Mouse (Mus musculus) heart, embryonic 15.5 days (tissue): ENCODE data around the gene Ackr2. TPM values are rescaled to one million over a fixed set of nuclear protein-coding genes. Genes with fewer than 3 reads are reported as not detected.

Source experiments
- ATAC-seq: fragments of 200-750 bp; cut with Nextera tagmentation; replicated peaks from 2 replicates; pipeline ENCODE4 v1.8.0; 2017; ENCODE audit warnings: low read depth, moderate TSS enrichment; ENCODE audit not compliant: insufficient number of reproducible peaks, insufficient read depth, low FRiP score
- H3K27ac ChIP-seq: fragments of 300-500 bp; sonication (generic); 2 replicates; pipeline ENCODE4 v1.5.1; 2015; ENCODE audit warnings: mild to moderate bottlenecking, inconsistent platforms
- H3K27me3 ChIP-seq: fragments of 300-500 bp; sonication (generic); 2 replicates; pipeline ENCODE4 v1.6.1; 2015; ENCODE audit warnings: inconsistent platforms
- H3K36me3 ChIP-seq: fragments of 300-500 bp; sonication (generic); 2 replicates; pipeline ENCODE4 v1.6.1; 2015; ENCODE audit warnings: mild to moderate bottlenecking, inconsistent platforms
- H3K4me1 ChIP-seq: fragments of 300-500 bp; sonication (generic); replicated peaks from 2 replicates; pipeline ENCODE4 v1.6.1; 2015; ENCODE audit warnings: inconsistent platforms
- H3K4me2 ChIP-seq: fragments of 300-500 bp; sonication (generic); 2 replicates; pipeline ENCODE4 v1.6.1; 2015; ENCODE audit warnings: inconsistent platforms, mild to moderate bottlenecking, moderate library complexity
- H3K4me3 ChIP-seq: fragments of 300-500 bp; sonication (generic); 2 replicates; pipeline ENCODE4 v1.5.1; 2015; ENCODE audit warnings: mild to moderate bottlenecking, inconsistent platforms
- H3K9ac ChIP-seq: fragments of 300-500 bp; sonication (generic); 2 replicates; pipeline ENCODE4 v1.6.1; 2015; ENCODE audit warnings: mild to moderate bottlenecking, inconsistent platforms
- H3K9me3 ChIP-seq: fragments of 300-500 bp; sonication (generic); replicated peaks from 2 replicates; pipeline ENCODE4 v1.6.1; 2016; ENCODE audit warnings: inconsistent platforms
- WGBS: fragments of 180-500 bp; shearing (Covaris S2); methylation state at CpG from one replicate; pipeline ENCODE4 v1.1.7; 2015; ENCODE audit warnings: mixed read lengths; 5-methylcytosine and 5-hydroxymethylcytosine counted together
- polyA plus RNA-seq: library from polyadenylated mRNA; unstranded; fragments of >200 nt; fragmentation: Nextera tagmentation; extraction: Ambion mirVana; gene quantifications from 2 replicates; pipeline ENCODE4 v1.2.1, GENCODE M21; 2015

Gene Ackr2
- polyA plus RNA-seq, 1 experiment from 2014 or later, result 2.0 TPM

DNA sequence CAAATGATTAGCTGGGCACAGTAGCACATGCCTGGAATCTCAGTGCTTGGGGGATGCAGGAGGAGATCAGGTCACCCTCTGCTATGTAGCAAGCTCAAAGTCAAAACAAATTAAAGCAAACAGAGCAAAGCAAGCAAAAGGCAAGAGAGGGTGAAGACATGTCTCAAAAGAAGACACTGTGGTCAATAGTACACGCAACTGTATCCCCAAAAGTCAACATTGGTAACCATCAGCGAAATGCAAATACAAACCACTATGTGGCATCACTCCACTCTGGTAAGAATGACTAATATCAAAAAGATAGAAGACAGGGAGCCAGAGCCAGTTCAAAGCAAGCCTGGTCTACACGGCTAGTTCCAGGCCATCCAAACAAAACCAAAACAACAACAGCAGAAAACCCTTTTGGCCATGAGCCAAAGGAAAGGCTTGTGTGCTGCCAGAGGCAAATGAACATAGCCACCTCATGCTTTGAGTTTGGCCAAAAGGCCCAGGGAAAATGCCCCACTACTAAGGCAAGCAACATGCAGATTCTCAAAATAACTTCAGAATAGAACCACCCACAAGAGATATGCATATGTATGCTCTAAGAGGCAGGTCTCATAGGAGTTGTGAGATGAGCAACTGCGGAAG, 7.5 kb downstream of the Ackr2 start:
- Histone ChIP-seq H3K4me2 (no peak overlapping the region), H3K9ac (no peak overlapping the region), H3K4me1 (no peaks in the 10 kb centered on the region; the same call in 1 of the 2 replicates), H3K36me3 (no peaks in the 10 kb centered on the region), H3K27ac (no peak overlapping the region), H3K27me3 (no peaks in the 10 kb centered on the region), H3K9me3 (no peaks in the 10 kb centered on the region), H3K4me3 (no peak overlapping the region)
- ATAC-seq, result no peak
- WGBS, result 75% methylated on average over 4 of the region's 4 CpGs

DNA sequence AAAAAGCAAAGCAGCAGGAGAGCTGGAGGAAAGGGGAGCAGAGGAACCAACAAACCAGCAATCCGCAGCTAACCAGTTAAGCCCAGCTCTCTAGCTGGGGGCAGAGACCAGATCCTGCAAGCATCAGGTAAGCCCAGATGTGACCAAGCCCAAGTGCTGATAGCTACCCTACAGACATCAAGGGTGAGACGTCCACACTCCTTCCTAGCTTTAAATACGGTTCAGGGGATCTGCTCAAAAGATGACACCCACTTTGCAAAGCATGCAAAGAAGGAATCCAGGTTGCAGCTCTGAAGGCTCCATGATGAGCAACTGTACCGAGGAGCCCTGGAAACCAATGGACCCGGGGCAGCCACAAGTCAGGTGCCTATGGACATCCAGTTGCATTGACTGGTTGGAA, 8.3 kb downstream of the Ackr2 start:
- Histone ChIP-seq H3K27ac (no peak overlapping the region), H3K4me1 (no peaks in the 10 kb centered on the region; the same call in 1 of the 2 replicates), H3K4me3 (no peak overlapping the region), H3K36me3 (no peaks in the 10 kb centered on the region), H3K9me3 (no peaks in the 10 kb centered on the region), H3K27me3 (no peaks in the 10 kb centered on the region), H3K9ac (no peak overlapping the region), H3K4me2 (no peak overlapping the region)
- WGBS, result 75% methylated on average over 5 of the region's 5 CpGs
- ATAC-seq, result no peak

DNA sequence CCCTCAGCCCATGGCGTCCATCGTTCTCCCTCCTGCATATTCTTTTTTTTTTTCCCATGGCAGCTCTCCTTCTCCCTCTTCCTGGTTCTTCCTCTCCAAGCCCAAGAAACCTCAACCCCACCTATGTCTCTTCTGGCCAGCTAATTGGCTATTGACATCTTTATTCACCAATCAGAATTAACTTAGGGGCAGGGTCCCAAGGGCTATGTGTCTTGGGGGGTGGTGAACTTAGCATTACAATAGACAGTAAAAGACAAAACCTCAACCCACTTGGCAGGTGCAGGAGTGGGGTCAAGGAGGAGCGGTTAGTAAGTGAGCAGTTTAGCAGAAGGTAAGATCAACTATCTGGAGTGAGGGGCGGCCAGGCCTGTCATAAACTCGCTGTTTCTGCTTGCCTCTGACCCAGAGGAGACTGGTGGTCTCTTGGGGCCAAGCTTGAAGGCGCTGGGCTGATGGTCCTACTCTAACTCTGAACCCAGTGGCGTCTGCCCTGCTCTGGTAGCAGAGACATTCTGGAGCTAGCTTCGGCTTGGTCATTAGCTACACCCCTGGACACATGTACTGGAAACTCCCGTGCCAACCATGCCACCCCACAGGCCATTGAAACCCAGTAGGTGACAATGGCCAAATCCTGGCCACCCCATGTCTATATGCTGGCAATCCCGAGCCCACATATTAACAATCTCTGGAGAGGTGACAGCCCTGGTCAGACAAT, 9.4 kb downstream of the Ackr2 start:
- Histone ChIP-seq H3K4me3 (no peak overlapping the region), H3K27me3 (no peaks in the 10 kb centered on the region), H3K4me2 (no peak overlapping the region), H3K36me3 (no peaks in the 10 kb centered on the region), H3K9ac (no peak overlapping the region), H3K27ac (no peak overlapping the region), H3K4me1 (no peaks in the 10 kb centered on the region; the same call in 1 of the 2 replicates), H3K9me3 (no peaks in the 10 kb centered on the region)
- ATAC-seq, result no peak
- WGBS, result 76% methylated on average over 10 of the region's 10 CpGs

DNA sequence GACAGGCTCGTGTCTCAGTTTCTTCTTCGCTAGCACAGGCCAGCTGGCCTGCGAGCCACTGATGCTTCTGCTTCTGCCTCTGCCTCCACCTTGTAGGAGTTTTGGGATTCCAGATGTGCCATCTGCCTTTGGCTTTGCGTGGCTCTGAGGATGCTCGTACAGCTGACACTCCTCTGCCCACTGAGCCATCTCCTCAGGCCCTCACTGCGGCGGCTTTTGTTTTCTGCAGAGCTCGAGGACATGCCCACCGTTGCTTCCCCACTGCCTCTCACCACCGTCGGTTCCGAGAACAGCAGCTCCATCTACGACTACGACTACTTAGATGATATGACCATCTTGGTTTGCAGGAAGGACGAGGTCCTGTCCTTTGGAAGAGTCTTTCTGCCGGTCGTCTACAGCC, 10.2 kb downstream of the Ackr2 start:
- no peaks in the 10 kb centered on the region for H3K36me3 ChIP-seq
- no peaks in the 10 kb centered on the region for H3K27me3 ChIP-seq
- H3K4me2 ChIP-seq, result no peak overlapping the region
- H3K4me1 ChIP-seq, result no peaks in the 10 kb centered on the region; the same call in 1 of the 2 replicates
- H3K9me3 ChIP-seq, result no peaks in the 10 kb centered on the region
- ATAC-seq, result no peak
- no peak overlapping the region for H3K27ac ChIP-seq
- 91% methylated on average over 17 of the region's 17 CpGs for WGBS
- no peak overlapping the region for H3K9ac ChIP-seq
- H3K4me3 ChIP-seq, result no peak overlapping the region

DNA sequence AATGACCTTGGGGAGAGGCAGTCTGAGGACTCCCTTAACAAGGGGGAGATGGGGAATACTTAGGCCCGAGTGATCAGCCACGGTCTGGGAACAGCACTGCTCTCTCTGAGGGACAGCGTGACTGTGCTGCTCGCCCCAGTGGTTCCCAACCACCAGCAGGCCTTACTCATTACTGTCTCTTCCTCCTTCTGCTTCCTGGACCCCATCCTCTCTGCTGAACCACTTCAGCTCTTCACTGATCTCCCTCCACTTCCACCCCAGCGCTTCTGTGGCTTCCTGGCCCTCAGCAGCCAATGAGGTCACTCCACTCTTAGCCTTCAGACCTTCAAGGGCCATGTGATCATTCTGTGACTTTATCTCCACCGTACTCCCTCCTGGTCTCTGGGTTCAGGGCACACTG, 11.5 kb downstream of the Ackr2 start:
- no peak overlapping the region for H3K27ac ChIP-seq
- H3K9ac ChIP-seq, result no peak overlapping the region
- no peak overlapping the region for H3K4me2 ChIP-seq
- H3K4me1 ChIP-seq, result no peaks in the 10 kb centered on the region; the same call in 1 of the 2 replicates
- no peak for ATAC-seq
- H3K36me3 ChIP-seq, result no peaks in the 10 kb centered on the region
- no peak overlapping the region for H3K4me3 ChIP-seq
- 58% methylated on average over 6 of the region's 6 CpGs for WGBS
- H3K27me3 ChIP-seq, result no peaks in the 10 kb centered on the region
- no peaks in the 10 kb centered on the region for H3K9me3 ChIP-seq

DNA sequence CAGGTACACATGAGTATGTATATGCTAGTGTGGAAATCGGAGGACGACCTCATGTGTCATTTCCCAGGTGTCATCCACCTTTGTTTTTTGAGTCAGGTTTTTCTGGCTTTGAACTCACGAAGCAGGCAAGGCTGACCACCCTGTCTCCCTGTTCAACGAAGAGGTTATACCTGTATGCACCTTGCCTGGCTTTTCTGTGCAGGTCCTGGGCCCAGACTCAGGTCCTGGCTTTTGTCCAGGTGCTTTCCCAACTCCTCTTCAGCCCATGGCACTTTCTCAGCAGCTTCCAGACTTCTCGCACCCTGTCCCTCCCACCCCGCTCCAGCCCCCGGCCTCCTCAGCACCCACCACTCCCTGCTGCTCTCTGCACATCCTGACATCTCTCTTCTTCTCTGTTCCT, 13.0 kb downstream of the Ackr2 start:
- Histone ChIP-seq H3K36me3 (no peaks in the 10 kb centered on the region), H3K4me3 (no peak overlapping the region), H3K4me1 (no peaks in the 10 kb centered on the region; the same call in 1 of the 2 replicates), H3K4me2 (no peak overlapping the region), H3K9me3 (no peaks in the 10 kb centered on the region), H3K9ac (no peak overlapping the region), H3K27ac (no peak overlapping the region), H3K27me3 (no peaks in the 10 kb centered on the region)
- WGBS, result 91% methylated on average over 7 of the region's 7 CpGs
- no peak for ATAC-seq

DNA sequence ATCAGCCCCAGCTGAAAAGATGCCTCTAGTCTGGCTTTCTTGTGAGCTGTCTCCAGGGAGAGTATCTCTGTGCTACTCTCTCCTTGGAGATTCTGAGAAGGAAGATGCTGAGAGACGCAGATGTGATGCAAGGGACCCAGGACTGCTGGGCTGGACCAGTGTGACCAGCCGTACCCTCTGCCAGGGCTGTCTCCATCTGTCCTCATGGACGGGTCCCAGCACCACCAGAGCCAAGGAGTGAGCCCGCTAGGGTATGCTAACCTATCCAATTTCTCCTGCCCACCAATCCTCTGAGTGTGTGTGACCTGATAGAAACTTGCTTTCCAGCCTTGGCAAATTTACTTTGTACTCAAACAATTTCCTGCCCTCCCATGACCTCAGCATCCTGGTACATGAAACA, 14.6 kb downstream of the Ackr2 start:
- no peak overlapping the region for H3K4me2 ChIP-seq
- no peaks in the 10 kb centered on the region; the same call in 1 of the 2 replicates for H3K4me1 ChIP-seq
- no peak for ATAC-seq
- no peak overlapping the region for H3K27ac ChIP-seq
- no peaks in the 10 kb centered on the region for H3K9me3 ChIP-seq
- H3K27me3 ChIP-seq, result no peaks in the 10 kb centered on the region
- WGBS, result 86% methylated on average over 4 of the region's 4 CpGs
- no peak overlapping the region for H3K4me3 ChIP-seq
- H3K36me3 ChIP-seq, result no peaks in the 10 kb centered on the region
- no peak overlapping the region for H3K9ac ChIP-seq

DNA sequence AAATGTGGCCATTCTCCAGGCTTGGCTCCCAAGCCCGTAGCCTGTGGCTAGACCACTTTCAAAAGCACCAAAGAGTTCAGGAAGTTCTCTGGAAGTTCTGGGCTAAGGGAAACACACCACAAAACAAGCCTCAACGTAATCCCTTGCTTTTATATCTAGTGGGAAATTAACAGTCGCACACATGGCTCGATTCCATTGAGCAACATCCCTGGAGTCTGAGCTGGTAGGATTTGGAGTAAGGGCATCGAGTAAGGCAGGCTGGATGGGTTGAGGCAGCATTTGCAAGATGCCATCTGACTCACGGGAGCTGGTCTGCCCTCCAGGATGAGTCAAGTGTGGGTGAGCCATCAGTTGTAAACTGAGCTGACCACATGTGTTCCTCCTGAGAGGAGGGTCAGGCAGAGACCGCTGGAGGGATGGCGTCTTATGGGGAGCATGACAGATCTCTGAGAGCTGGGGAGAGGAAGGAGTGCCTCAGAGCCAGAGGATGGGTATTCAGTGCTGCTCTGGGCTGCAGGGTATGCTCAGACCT, 16.1 kb downstream of the Ackr2 start:
- 75% methylated on average over 8 of the region's 8 CpGs for WGBS

DNA sequence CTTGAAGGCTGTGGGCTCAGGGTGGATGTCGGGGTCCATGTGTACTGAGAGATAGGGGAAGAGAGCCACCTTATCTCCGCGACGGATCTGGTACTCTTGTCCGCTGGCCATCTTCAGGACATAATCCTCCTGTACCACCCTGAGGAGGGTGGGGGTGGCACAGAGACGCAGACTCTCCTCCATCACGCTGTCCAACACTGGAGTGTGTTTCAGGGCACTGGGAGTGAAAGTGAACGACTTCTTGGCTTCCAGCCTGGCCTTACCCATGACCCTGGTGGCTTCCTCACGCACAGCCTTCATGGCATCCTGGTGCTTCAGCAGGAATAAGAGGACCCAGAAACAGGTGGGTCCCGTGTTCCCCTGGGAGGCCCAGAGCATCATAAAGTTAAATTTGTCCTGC, 16.9 kb downstream of the Ackr2 start:
- no peaks in the 10 kb centered on the region for H3K9me3 ChIP-seq
- 87% methylated on average over 10 of the region's 10 CpGs for WGBS
- no peak overlapping the region for H3K9ac ChIP-seq
- H3K4me3 ChIP-seq, result no peak overlapping the region
- no peak for ATAC-seq
- no peaks in the 10 kb centered on the region for H3K36me3 ChIP-seq
- H3K4me2 ChIP-seq, result no peak overlapping the region
- H3K27ac ChIP-seq, result no peak overlapping the region
- no peaks in the 10 kb centered on the region for H3K27me3 ChIP-seq
- H3K4me1 ChIP-seq, result peaks cover 3% of the 10 kb centered on the region; the same call in 1 of the 2 replicates

More for the DNA sequence above, 16.1 kb downstream of the Ackr2 start:
- Histone ChIP-seq H3K4me2 (no peak overlapping the region), H3K27me3 (no peaks in the 10 kb centered on the region), H3K36me3 (no peaks in the 10 kb centered on the region), H3K9ac (no peak overlapping the region), H3K27ac (no peak overlapping the region), H3K4me3 (no peak overlapping the region), H3K9me3 (no peaks in the 10 kb centered on the region), H3K4me1 (peaks cover under 1% of the 10 kb centered on the region; the same call in 1 of the 2 replicates)
- ATAC-seq, result no peak

DNA sequence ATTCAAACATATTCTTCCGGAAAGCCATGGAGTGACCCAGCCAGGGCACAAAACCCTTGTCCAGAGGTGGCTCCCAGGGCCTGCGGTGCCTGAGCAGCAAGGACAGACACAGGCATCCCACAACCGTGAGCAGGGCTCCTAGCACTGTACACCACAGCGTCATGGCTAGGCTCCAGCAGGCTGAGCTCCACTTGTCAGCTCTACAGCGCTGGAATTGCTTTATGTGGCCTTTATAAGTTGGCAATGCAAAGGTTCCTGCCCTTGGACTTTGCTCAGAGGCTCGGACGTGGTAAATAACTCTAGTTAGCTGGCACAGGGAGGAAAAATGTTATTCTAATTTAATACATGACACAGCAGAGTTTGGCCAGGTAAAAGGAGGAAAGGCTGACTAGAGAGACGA, 17.9 kb downstream of the Ackr2 start, which contains the start of gene Cyp8b1:
Cyp8b1 (minus strand) TSS at position 204 of the 400 bp plus-strand sequence.
- no peaks in the 10 kb centered on the region for H3K27me3 ChIP-seq
- WGBS, result 63% methylated on average over 8 of the region's 8 CpGs
- peaks cover 3% of the 10 kb centered on the region; the same call in 1 of the 2 replicates for H3K4me1 ChIP-seq
- no peak within 1 kb of the TSS for H3K4me2 ChIP-seq
- ATAC-seq, result no peak
- no peak within 1 kb of the TSS for H3K27ac ChIP-seq
- no peaks in the 10 kb centered on the region for H3K9me3 ChIP-seq
- H3K36me3 ChIP-seq, result no peaks in the 10 kb centered on the region
- no peak within 1 kb of the TSS for H3K9ac ChIP-seq
- H3K4me3 ChIP-seq, result no peak within 1 kb of the TSS

DNA sequence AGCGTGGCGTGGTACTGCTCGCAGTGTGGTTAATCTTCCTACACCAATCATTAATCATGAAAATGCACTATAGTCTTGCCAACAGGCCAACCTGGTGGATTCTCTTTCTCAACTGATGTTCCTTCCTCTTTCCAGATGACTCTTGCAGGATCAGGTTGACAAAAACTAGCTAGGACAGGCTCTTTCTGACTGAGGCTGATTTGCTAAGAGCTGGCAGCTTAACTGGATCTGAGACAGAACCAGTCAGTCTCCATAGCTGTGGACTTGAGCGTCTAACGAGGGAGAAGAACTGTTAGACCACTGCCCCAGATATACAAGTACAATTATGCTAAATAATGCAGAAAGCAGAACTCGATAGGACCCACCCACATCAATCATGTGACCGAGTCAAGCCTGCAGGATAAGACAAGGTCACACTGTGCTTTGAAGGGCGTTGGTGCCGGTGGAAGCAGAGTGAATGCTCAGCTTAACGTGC, 20.9 kb downstream of the Ackr2 start:
- Histone ChIP-seq H3K27me3 (no peaks in the 10 kb centered on the region), H3K36me3 (no peaks in the 10 kb centered on the region), H3K4me2 (no peak overlapping the region), H3K4me1 (peaks cover 3% of the 10 kb centered on the region; the same call in 1 of the 2 replicates), H3K9ac (no peak overlapping the region), H3K27ac (no peak overlapping the region), H3K4me3 (no peak overlapping the region), H3K9me3 (no peaks in the 10 kb centered on the region)
- no peak for ATAC-seq
- 59% methylated on average over 10 of the region's 10 CpGs for WGBS
